Mouse (Mus musculus): Measurements from ENCODE around the gene Macf1.

Macf1 gene

DNA sequence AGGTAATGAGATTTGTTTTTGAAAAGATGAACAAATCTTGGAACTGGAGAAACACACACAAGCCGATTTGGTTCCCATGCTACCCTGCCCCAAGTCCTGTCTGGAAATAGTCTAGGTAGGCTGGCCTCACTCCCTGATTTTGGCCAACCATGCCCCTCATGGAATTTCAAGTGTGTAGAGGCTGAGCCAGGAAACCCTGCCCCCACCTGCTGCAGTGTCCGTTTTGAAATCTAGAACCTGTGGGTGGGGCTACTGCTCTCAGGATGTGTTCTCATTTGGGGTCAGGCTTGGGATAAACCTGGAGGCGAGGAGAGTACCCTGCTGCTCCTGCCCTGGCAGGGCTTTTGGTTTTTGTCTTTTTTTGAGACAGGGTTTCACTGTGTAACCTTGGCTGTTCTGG, 375.9 kb downstream of the Macf1 start:
- DNase-seq (ENCODE audit: low read depth, low spot score), result no peak

DNA sequence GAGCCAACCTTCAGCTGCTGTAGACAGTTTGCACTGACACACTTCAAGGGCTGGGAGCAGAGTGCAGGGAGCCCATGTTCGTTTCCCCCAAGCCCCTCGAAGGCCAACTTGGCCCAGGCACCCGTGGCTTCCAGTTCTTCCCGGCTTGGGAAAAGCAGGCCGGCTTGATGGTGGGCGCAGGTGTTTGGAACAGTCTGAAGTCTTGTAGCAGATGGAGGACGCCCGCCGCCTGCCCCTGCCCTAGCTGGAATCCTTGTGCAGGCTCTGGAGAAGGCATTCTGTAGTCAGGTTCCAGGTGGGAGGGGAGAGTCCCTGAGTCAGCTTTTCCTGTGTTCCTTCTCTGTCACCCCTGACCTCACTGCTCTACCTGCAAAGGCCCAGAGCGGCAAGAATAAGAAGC, 377.2 kb downstream of the Macf1 start:
- no peak for DNase-seq (ENCODE audit: low read depth, low spot score)

DNA sequence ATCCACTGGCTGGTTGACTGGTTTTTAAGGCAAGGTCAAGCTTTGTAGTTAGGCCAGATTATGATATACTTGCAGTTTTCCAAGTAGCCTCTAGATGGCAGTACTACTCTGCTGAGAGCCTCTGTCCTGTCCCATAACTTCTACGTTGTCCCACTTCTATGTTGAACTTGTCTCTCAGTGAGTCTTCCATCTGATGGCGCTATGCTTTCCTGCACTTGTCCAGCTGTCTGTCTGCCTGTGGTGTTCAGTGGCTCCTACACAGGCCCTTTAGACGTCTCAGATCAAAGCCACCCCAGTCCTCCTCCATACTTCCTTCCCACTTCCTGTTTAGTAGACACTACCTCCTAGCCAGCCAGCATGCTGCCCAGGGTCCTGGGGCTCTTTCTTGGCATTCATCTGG, 378.4 kb downstream of the Macf1 start:
- DNase-seq (ENCODE audit: low read depth, low spot score), result peak; percentile 69

Measured in A20 (cell line).